Mouse (Mus musculus): ENCODE results near the gene Fndc3c1. TPM values are rescaled to one million over a fixed set of nuclear protein-coding genes. Genes with fewer than 3 reads are reported as not detected.

Fndc3c1 gene
- total RNA-seq (2012; rRNA removed) = 3.3 TPM in 2 replicates
- 3.7 and 4.3 TPM in 2 replicates for total RNA-seq (2014; rRNA removed)
- polyA plus RNA-seq (2012; ENCODE audit: insufficient read length, low read depth) = 3.6 and 4.1 TPM in 2 replicates

GRCm38 (mm10) chrX:106485101-106485651, at the start of gene Fndc3c1:
Gene Fndc3c1, minus strand, starts transcription at chrX:106485401.
- Histone ChIP-seq H3K9me3 (replicated peaks; ENCODE audit: low read length) (no peaks in the 10 kb centered on the region), H3K79me2 (replicated peaks; ENCODE audit: control insufficient read depth, extremely low read depth, insufficient read depth, poor library complexity, severe bottlenecking) (no peaks in the 10 kb centered on the region), H3K9ac (ENCODE audit: insufficient read depth, low read depth) (peak within 1 kb of the TSS; percentile 62), H3K4me1 (ENCODE audit: control insufficient read depth in 1 of 2, insufficient read depth in 2 of 2) (peaks cover 0 to 8% of the 10 kb centered on the region in 2 experiments; a peak in 1 of 4 replicates), H3K27me3 (replicated peaks) (no peaks in the 10 kb centered on the region), H3K4me2 (ENCODE audit: insufficient read depth, low read depth, poor library complexity, severe bottlenecking) (peak within 1 kb of the TSS; percentile 75), H3K27ac (ENCODE audit: insufficient read depth, low read depth) (no peak within 1 kb of the TSS), H3K4me3 (replicated peaks in 1 of 3; ENCODE audit: low read depth in 2 of 3, low read length in 2 of 3, poor library complexity in 1 of 3) (peak within 1 kb of the TSS; percentile 26 to 67 (median 53)), H3K36me3 (replicated peaks in 1 of 2; ENCODE audit: control insufficient read depth in 1 of 2, insufficient read depth in 1 of 2, low read length in 1 of 2) (no peaks in the 10 kb centered on the region)
- dilution Hi-C loops (cut with MboI; ENCODE audit: extremely low pct_ligation_motif_present, extremely low pct_unique_long_range_greater_than_20kb, low sequenced_read_pairs) (no loop called here), in situ Hi-C loops (cut with MboI; ENCODE audit: low pct_ligation_motif_present, low pct_unique_long_range_greater_than_20kb, low sequenced_read_pairs) (no loop called here)
- TF ChIP-seq KAT2A (IDR thresholded peaks at IDR 0.05; ENCODE audit: insufficient replicate concordance, low read length) (no peak), ZKSCAN1 (IDR thresholded peaks at IDR 0.05; ENCODE audit: borderline replicate concordance, low read depth, low read length) (no peak), POLR2A (IDR thresholded peaks at IDR 0.05; ENCODE audit: low read depth, low read length) (peak; percentile 22; the same call in 1 of the 2 replicates), USF2 (conservative IDR thresholded peaks at IDR 0.05; ENCODE audit: low read depth, low read length) (no peak), POLR2AphosphoS2 (IDR thresholded peaks at IDR 0.05; ENCODE audit: low read depth, low read length) (no peak)
- DNase-seq (ENCODE audit: extremely low read depth) = peak; percentile 17

GRCm38 (mm10) chrX:106486451-106486850, 1.2 kb upstream of the Fndc3c1 start:
- DNase-seq (ENCODE audit: extremely low read depth) = no peak
- dilution Hi-C loops (cut with MboI; ENCODE audit: extremely low pct_ligation_motif_present, extremely low pct_unique_long_range_greater_than_20kb, low sequenced_read_pairs) (no loop called here), in situ Hi-C loops (cut with MboI; ENCODE audit: low pct_ligation_motif_present, low pct_unique_long_range_greater_than_20kb, low sequenced_read_pairs) (no loop called here)
- Histone ChIP-seq H3K27ac (ENCODE audit: insufficient read depth, low read depth) (no peak overlapping the region), H3K79me2 (replicated peaks; ENCODE audit: control insufficient read depth, extremely low read depth, insufficient read depth, poor library complexity, severe bottlenecking) (no peaks in the 10 kb centered on the region), H3K36me3 (replicated peaks in 1 of 2; ENCODE audit: control insufficient read depth in 1 of 2, insufficient read depth in 1 of 2, low read length in 1 of 2) (no peaks in the 10 kb centered on the region), H3K9me3 (replicated peaks; ENCODE audit: low read length) (no peaks in the 10 kb centered on the region), H3K27me3 (replicated peaks) (no peaks in the 10 kb centered on the region), H3K4me3 (replicated peaks in 1 of 3; ENCODE audit: low read depth in 2 of 3, low read length in 2 of 3, poor library complexity in 1 of 3) (no peak overlapping the region), H3K4me1 (ENCODE audit: control insufficient read depth in 1 of 2, insufficient read depth in 2 of 2) (peaks cover 0 to 8% of the 10 kb centered on the region in 2 experiments; a peak in 1 of 4 replicates), H3K4me2 (ENCODE audit: insufficient read depth, low read depth, poor library complexity, severe bottlenecking) (no peak overlapping the region), H3K9ac (ENCODE audit: insufficient read depth, low read depth) (no peak overlapping the region)
- TF ChIP-seq POLR2A (IDR thresholded peaks at IDR 0.05; ENCODE audit: low read depth, low read length) (no peak), MAZ (IDR thresholded peaks at IDR 0.05; ENCODE audit: low read depth, low read length) (no peak), GABPA (IDR thresholded peaks at IDR 0.05; ENCODE audit: insufficient replicate concordance, low read depth, low read length) (no peak), BHLHE40 (IDR thresholded peaks at IDR 0.05; ENCODE audit: low read depth, low read length) (no peak), USF2 (conservative IDR thresholded peaks at IDR 0.05; ENCODE audit: low read depth, low read length) (no peak), IRF4 (IDR thresholded peaks at IDR 0.05; ENCODE audit: low read depth, low read length) (no peak), RCOR1 (conservative IDR thresholded peaks at IDR 0.05; ENCODE audit: low read depth, low read length) (no peak), MYC (IDR thresholded peaks at IDR 0.05; ENCODE audit: low read depth, low read length) (no peak), TBP (conservative IDR thresholded peaks at IDR 0.05; ENCODE audit: low read depth, low read length) (no peak), NRF1 (IDR thresholded peaks at IDR 0.05; ENCODE audit: low read depth, low read length) (no peak), NELFE (IDR thresholded peaks at IDR 0.05; ENCODE audit: low read depth, low read length) (no peak), JUND (conservative IDR thresholded peaks at IDR 0.05; ENCODE audit: low read depth, low read length) (no peak), MAFK (IDR thresholded peaks at IDR 0.05; ENCODE audit: insufficient replicate concordance, low read length) (no peak)
